Mouse (Mus musculus) urinary bladder, postnatal 36 days (tissue): Measurements from ENCODE around the gene Anks1.
A peak's percentile ranks its signal among the peaks of the same experiment; 100 is the strongest.

Experiments
- DNase-seq, 2 experiments: peaks; one replicate each; pipeline ENCODE4 v3.0.0; 2022; ENCODE audit warnings: low spot score in 2 of 2, mixed read lengths in 1 of 2

Gene Anks1

DNA sequence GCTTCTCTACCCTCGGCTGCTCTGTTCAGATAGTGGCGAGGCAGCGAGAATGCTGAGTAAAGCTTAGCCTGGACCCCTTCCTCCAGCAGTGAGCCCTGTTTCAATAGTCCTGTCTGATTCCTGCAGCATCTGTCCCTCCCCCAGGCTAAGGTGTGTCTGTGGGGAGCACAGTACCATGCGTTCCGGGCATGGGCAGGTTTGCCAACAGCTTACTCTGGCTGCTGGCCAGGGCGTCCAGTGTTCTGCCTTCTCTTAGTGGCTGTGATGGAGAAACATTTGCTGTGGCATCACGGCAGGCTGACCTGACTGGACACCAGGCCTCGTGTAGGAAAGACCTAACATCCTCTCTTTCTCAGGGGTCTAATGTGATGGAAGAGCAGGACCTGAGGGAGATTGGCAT, 141.1 kb downstream of the Anks1 start:
- peak in 1 of 2 experiments; percentile 53 for DNase-seq

- DNase-seq: no peak
These were observed 143.3 kb downstream of the Anks1 start for GRCm38 (mm10) chr17:28052293-28052863.

GRCm38 (mm10) chr17:28058346-28058745, 149.2 kb downstream of the Anks1 start:
- DNase-seq: no peak

DNA sequence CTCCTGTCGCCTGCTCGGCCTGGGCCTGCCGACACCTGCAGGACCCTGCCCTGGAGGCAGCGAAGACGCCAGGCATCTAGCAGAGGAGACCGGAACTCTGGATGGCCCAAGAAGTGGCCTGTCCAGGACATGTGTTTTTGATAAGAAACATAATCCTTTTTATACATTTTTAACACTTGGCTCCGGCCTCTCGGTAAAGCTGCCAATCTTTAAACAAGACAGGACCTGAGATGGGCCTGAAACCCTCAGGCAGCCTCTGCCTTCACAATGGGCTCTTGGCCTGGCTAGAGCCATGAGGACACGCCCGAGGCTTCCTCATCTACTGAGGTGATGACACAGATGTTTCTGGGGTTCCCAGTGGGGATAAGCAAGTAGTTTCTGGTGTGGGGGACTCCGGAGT, 151.6 kb downstream of the Anks1 start:
- no peak for DNase-seq

DNA sequence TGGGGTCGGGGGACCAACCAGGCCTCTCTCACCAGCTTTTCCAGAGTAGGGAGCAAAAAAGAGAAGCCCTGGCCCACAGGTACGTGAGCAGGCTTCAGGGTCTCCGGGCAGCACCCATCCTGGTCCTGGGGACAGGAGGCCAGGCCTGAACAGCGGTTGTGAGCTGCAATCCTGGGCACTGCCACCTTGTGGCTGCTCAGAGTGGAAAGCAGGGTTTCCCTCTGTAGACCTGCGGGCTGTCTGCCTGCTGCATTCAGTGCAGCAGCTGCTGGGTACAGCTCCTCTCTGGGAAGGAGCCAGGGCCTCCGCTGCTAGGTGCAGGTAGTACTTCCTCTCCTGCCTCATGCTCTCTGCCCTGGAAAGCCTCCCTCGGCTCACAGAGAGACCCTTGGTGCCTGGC, 152.4 kb downstream of the Anks1 start:
- DNase-seq: no peak

DNA sequence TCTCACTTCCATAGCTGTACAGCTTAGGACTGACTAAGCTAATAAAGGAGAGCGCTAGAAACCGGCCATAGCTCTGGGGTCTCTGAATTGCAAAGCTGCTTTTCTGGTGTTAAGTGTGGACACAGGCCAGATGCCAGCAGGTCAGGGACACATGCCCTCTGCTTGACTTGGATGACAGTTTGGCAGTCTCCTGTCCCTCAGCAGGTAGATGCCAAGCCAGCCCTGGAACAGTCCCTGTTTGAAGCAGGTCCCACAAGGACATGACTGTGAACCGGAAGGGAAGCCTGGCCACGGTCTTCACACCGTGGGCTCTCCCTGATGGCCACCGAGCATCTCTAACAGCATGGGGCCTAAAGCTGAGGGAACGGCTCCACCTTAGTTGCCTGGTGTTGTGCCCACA, 153.6 kb downstream of the Anks1 start:
- no peak for DNase-seq

- no peak for DNase-seq
These were observed 154.1 kb downstream of the Anks1 start for GRCm38 (mm10) chr17:28063163-28063562.

- DNase-seq: no peak
These were observed 158.2 kb downstream of the Anks1 start for GRCm38 (mm10) chr17:28067303-28067702.

DNA sequence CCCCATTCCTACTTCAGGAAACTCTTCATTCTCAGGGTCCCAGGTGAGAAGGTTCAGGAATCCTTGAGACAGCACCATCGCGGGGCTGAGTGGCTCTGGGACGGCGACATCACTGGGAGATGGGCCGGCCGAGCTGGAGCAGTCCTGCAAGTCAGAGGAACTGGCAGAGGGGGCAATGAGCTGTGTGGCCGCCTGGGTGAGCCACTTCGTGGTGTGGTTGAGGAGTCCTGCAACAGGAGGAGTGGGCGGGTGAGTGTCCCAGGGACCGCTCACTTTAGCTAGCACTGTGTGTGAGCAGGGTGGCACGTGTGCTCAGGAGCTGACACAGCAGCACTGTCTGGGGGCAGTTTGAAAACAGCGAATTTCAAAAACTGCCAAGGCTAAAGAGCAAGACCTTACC, 160.3 kb downstream of the Anks1 start:
- no peak for DNase-seq

- DNase-seq: no peak
These were observed 161.2 kb downstream of the Anks1 start for GRCm38 (mm10) chr17:28070256-28070655.

DNA sequence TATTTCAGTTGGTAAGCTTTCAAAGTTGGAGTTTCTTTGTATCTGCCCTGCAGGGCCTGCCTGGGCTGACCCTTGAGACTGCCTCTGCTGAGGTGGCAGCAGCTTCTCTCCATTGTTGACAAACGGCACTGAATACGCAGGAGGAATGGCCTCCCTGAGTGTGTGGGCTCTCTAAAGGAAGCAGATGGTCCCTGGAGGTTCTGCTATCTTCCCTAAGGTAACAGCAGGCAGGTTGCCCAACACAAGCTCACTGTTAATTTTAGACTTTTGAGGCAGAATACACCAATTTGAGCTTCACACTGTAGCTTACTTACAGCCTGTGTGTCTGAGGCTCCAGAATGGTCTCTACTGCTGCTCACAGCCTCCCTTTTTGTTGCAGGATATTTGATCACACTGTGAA, 163.6 kb downstream of the Anks1 start:
- no peak for DNase-seq

DNA sequence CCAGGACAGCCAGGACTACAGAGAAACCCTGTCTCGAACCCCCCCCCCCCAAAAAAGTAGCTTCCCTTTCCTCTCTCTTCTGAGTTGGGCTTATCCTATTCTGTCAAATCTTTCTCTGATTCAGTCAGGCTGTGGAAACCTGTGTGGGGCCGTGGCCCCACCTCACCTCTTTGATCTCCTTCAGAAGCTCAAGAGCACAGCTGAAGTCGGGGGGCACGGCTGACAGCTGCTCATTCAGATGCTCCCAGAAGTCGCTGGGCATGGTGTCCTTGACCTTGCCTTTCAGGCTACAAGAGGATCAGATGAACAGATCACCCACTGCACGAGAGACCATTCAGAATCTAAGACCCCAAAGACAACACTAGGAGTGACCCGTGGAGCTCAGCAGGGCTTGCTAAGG, 165.4 kb downstream of the Anks1 start:
- DNase-seq: no peak

DNA sequence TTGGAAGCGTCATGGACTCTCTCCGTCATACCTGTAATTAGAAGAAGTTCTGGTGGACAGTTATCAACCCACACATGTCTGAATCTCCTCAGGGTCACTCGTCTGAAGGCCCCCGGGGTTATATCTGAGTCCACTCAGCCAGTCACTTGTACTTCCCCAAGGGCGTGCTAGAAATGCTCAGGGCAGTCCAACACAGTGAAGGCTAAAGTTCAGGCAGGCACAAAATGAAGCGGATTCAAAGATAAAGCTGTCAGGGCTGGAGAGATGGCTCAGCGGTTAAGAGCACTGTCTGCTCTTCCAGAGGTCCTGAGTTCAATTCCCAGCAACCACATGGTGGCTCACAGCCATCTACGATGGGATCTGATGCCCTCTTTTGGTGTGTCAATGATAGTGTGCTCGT, 168.9 kb downstream of the Anks1 start:
- DNase-seq: no peak

DNA sequence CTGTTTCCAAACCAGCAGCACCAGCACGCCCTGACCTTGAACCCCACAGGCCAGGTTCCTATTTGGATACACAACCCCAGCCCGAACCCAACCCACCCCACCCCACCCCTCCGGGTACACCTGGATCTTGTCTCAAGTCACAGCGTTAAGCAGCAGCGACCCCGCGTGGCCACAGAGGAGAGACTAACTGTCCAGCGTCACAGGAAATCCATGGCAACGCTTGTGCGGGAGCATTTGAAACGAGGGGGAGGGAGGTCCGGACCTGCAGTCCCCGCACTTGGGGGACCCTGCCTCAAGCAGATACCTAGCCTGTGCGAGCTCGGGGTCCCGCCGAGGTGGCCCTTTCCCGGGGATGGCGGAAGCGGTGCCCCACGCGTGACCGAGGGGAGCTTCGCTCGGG, 170.5 kb downstream of the Anks1 start:
- DNase-seq: peak; percentile 73 to 82

GRCm38 (mm10) chr17:28080045-28080816, 171.1 kb downstream of the Anks1 start, which contains the start of gene Tcp11:
TSS of gene Tcp11 (minus strand) at chr17:28080639.
- peak in 1 of 2 experiments; percentile 48 for DNase-seq

DNA sequence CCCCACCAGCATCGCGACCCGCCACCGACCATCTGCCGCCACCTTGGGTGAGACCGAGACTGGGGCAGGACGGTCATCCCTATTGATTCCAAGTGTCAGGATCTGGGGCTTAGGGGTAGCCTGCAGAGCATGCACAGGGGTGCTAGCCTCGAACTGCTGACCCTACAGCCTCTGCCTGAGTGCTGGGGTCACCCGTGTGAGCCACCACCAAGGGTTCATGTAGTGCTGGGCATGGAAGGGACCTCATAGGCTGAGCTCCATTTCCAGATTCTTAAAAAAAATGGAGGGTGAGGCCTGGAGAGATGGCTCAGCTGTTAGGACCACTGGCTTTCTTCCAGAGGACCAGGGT, 171.7 kb downstream of the Anks1 start:
- no peak for DNase-seq

- DNase-seq: no peak
These were observed 172.3 kb downstream of the Anks1 start for GRCm38 (mm10) chr17:28081385-28081784.

DNA sequence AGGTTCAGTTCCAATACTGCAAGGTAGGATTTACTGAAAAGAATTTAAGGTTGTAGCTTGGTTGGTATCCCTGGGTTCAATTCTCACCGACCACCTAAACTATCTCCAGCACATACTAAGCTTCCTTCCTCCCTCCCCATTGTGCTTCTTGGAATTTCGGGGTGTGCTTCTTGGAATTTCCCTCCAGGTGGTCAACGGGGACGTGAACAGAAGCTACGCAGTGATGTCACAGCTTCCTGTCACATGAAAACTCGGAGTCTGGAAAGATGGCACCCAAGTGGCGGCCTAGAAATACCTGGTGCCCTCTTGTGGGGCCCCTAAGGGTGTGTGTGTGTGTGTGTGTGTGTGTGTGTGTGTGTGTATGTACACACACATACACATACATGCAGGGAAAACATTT, 172.8 kb downstream of the Anks1 start:
- DNase-seq: no peak

DNA sequence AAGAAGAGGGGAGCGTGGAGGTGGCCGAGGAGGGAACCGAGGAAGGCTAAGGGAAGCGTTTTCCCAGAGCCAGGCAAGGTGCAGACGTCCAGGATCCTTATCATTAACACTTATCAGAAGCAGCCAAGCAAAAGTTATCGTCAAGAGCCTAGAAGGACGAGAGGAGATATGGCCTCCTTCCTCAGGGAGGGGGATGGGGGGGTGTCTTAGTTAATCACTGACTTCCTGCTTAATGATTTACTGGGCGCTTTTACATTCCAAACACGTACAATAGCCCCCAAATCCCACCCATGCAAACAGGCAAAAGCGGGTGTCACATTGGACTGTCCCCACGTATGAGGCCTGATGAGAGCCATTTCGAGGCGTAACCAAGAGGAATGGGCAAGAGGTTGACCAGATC, 173.8 kb downstream of the Anks1 start:
- DNase-seq: no peak

- DNase-seq: no peak
These were observed 175.3 kb downstream of the Anks1 start for GRCm38 (mm10) chr17:28084395-28084905.

DNA sequence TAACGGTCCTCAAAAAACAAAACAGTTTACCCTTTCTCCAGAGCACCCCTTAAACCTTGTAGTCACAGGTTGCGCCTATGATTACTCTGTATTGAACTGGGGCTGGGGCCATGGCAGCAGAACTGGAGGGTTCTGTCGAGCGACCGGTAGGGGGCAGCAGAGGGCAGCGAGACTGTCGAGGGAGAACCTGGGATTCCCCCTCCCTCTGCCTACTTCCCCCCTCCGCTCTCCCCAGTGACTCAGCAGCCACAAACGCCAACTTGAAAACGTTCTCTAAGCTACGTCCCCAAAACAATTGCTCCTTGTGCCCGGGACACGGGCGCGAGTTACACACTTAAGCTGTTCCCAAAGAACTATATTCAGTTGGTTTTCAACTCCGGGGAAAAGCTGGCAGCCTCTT, 175.9 kb downstream of the Anks1 start:
- peak; percentile 80 to 89 for DNase-seq

DNA sequence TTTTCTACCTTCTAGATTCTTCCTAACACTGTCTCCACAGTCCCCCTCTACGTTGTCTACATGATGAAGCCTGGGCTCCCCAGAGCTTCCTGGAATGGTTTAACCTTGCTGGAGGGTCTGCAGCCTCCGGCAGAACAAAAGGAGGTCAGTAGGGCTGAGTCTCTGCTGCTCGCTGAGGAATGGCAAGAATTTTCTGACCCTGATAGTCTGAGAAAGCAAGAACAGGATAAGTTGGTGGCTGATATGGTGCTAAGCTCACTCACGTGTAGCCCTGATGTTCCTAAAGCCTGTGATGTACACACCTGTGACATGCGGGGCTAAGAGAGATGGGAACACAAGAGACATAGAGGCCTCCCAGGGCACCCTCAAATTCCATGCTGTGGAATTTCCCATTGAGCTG, 178.3 kb downstream of the Anks1 start:
- no peak for DNase-seq

- DNase-seq: no peak
These were observed 179.6 kb downstream of the Anks1 start for GRCm38 (mm10) chr17:28088718-28089117.
